Mouse (Mus musculus) C2C12 (cell line): ENCODE measurements at regions not wholly inside any gene's neighbourhood (a gene's known extent, or its start where the extent isn't known, plus 50 kb on each side); places are given as distances from the start of the nearest gene placed in this dataset.

Experiments used
- CEBPB ChIP-seq: IDR thresholded peaks from one replicate; pipeline ENCODE4 v1.6.1; 2011; ENCODE audit warnings: low read depth, mild to moderate bottlenecking, control low read depth, moderate library complexity
- CTCF ChIP-seq: IDR thresholded peaks from one replicate; pipeline ENCODE4 v1.5.1; 2011; ENCODE audit not compliant: control insufficient read depth, insufficient read depth, insufficient read length
- FOSL1 ChIP-seq: IDR thresholded peaks from one replicate; pipeline ENCODE4 v1.8.0; 2011; ENCODE audit warnings: mild to moderate bottlenecking, low read length; ENCODE audit not compliant: poor library complexity, insufficient read depth, severe bottlenecking
- MAX ChIP-seq: IDR thresholded peaks from one replicate; pipeline ENCODE4 v1.6.1; 2011; ENCODE audit warnings: mild to moderate bottlenecking, control low read depth
- MYOD1 ChIP-seq: IDR thresholded peaks from one replicate; pipeline ENCODE4 v1.6.1; 2011; ENCODE audit warnings: low read depth; ENCODE audit not compliant: control insufficient read depth, insufficient read length
- MYOG ChIP-seq: IDR thresholded peaks from one replicate; pipeline ENCODE4 v1.6.1; 2011; ENCODE audit not compliant: control insufficient read depth, insufficient read length; ENCODE audit errors: extremely low read depth
- USF1 ChIP-seq: IDR thresholded peaks from one replicate; pipeline ENCODE4 v1.6.1; 2011; ENCODE audit warnings: low read depth, mild to moderate bottlenecking, control low read depth, moderate library complexity

GRCm38 (mm10) chr15:94089856-94090255 is 375.4 kb downstream of the Adamts20 start:
- TF ChIP-seq USF1 (no peak), MAX (no peak), CTCF (no peak), MYOG (no peak), CEBPB (no peak), MYOD1 (no peak), FOSL1 (no peak)
